Mouse (Mus musculus): Measurements from ENCODE around the gene Tmem59l. TPM values are rescaled to one million over a fixed set of nuclear protein-coding genes. Genes with fewer than 3 reads are reported as not detected.
A peak's percentile ranks its signal among the peaks of the same experiment; 100 is the strongest.

The Tmem59l gene
- total RNA-seq, 1 experiment from 2014 or later: 10.1 TPM

DNA sequence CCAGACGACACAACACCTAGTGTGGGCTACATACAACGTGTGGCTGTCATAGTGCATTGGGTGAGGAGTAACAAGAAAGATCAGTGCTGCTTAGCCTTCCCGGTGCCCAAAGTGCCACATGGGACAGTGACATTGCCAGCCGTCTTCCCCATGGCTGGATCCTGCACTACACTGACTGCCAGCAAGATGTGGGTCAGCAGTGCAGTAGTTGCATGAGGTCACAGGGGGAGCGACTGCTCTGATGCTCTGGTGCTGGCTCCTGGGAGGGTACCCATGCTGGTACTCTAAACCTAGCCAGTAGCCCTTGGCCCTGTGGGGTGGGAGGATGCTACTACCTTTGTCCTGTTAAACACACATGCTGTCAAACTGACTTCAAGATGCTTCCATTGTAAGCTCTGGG is 27.0 kb downstream of the Tmem59l start:
- DNase-seq: no peak

DNA sequence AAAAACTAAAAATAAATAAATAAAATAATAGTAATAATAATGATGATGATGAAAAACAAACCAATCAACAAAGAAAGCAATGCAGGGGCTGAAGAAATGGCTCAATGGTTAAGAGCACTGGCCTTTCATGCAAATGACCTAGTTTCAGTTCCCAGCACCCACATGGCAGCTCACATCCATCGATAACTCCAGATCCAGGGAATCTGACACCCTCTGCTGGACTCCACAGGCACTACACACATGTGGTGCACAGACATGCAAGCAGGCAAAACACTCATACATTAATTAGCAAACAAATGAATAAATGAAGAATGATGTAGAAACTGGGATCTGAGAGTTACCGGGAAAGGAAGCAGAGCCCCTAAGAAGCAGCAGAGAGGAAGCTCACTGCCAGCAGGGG is 27.5 kb downstream of the Tmem59l start:
- DNase-seq: no peak

DNA sequence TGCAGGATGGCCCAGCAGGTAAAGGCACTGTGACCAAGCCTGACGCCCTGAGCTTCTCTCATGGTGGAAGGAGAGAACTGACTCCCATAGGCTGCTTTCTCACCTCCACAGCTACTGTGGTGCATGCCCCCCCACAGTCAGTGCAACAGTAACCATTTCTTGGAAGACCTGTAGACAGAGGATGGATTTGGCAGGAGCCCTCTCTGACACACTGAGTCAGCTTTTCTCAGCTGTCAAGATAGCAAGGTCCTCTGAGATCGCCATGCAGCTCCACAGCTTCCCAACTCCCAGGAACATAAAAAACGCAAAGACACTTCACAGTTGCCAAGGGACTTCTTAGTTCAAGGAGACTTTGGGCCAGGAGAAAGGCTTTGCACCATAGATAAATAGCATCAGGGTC is 28.7 kb downstream of the Tmem59l start:
- no peak for DNase-seq

DNA sequence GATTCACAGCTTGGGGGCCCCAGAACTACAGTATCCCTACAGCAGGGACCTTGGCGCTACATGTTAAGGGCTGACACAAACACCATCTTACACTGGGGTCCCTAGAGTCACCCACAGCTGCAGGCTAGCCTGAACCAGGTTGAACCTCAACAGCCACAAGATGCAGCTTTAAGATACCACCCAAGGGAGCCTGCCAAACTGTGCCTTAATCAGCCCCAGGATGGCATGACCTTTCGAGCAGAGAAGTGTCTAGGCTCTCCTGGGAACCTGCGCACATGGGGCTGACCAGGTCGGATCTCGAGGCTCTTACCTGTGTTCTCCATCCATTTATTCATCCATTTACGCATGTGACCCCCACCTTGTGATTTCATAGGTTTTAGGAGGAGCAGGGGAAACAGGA is 29.3 kb downstream of the Tmem59l start:
- no peak for DNase-seq

DNA sequence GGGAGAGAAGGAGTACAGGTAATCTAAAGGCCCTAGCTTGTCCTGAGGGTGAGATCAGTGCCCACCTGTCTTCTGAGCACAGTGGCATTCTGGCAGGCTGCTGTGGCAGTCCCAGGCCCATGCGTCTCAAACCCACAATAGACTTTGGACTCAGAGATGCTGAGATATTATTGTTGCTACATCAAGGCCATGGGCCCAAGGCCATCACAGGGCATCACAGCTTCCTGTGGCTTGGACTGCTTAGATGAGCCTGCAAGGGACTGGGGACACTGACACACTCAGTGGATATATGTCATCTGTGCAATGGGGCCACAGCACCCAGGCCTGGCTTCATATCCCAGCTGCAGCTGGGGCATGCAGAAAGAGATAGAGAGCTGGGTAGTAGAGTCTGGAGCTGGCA is 30.2 kb downstream of the Tmem59l start:
- DNase-seq: peak; percentile 60

GRCm38 (mm10) chr8:70453852-70454251 is 33.3 kb downstream of the Tmem59l start:
- no peak for DNase-seq

GRCm38 (mm10) chr8:70452196-70452966 is 34.8 kb downstream of the Tmem59l start:
- DNase-seq: no peak

DNA sequence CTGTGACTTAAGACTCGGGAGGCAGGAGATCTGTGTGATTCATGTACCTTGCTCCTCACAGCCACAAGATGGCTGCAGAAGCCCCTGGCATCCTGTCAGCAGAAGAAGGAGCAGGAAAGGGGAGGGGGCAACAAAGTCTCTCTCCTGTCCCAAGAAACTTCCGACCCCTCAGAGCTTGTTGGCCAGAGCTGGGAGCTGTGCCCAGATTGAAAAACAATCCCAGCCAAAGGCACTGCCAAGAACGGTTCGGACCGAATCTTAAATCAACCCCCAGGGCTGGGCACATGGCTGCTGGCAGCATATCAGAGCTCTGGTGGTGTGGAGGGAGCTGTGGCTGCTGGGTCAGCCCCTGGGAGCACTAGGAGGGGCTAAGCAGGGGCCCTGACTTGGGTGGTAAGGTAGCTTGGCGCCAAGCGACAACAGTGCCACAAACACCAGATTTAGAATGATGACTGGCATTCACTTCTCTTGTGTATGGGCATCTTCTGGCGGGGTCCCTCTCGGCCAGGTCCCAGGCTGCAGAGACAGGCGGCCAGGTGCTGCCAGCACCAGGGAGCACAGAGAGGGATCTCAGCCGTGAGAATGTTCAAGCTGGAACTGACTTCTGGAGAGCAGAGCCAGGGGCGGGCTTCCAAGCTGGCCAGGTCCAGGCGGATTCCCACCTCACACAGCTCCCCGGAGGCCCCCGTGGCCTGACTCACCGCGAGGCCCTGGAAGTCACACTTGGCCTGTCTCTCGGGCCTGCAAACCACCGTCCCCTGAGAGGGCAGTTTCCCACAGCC is 39.3 kb downstream of the Tmem59l start:
- DNase-seq: peak; percentile 61

DNA sequence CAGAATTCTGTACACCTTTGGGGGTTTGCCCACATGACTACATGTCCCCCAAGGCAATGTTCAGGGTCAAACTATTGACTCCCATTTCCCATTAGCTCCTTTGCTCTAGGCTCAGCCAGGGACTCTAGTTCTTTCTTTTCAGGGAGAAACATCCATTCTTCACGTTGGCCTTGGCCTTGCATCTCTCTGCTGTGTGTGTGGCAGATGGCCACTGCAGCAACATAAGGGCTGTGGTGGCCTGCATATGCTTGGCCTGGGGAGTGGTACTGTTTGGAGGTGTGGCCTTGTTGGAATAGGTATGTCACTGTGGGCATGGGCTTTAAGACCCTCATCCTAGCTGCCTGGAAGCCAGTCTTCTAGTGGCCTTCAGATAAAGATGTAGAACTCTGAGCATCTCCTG is 41.2 kb downstream of the Tmem59l start:
- no peak for DNase-seq

DNA sequence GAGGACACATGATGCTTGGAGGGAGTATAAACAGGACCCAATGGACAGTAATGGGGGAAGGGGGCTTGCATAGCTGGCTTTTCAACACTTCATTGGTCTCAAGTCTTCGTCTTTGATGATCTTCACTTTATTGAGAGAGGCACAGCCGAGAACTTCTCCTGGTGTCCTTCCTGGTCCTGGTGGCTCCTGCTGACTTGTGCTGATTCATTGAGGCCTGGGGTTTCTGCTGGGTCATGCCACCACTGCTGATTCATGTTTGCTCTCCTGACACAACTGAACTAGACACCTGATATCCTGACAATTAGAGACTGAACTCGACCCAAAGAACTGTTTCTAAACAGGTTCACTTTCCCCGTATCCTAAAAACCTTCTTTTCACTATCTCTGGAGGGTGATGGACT is 43.8 kb downstream of the Tmem59l start:
- no peak for DNase-seq

GRCm38 (mm10) chr8:70441565-70441964 is 45.6 kb downstream of the Tmem59l start:
- no peak for DNase-seq

DNA sequence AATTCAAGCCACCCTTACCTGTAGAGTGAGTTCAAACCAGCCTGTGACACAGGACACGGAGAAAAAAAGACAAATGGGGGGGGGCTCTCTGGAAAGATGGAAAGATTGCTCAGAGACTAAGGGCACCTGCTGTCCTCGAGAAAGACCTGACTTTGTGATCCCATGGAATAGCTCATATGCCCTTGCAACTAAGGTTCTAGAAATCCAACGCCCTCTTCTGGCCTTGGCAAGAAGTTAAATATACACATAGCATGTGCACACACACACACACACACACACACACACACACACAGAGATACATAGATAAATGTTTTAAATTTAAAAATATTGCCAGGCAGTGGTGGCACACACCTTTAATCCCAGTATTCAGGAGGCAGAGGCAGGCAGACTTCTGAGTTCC is 46.9 kb downstream of the Tmem59l start:
- no peak for DNase-seq

DNA sequence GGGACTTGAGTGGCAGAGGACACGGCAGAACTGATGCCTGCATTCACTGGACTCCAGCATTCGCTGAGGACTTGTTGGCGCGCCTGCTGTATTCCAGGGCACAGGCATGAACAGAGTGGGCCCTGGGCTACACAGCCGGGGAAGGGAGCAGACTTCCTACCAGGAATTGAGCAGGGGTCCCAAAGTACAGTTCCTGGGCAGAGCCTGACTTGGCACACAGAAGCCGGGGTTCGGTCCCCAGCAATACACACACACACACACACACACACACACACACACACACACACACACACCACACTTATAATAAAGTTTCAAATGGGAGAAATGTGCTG is 47.3 kb downstream of the Tmem59l start:
- DNase-seq: no peak

DNA sequence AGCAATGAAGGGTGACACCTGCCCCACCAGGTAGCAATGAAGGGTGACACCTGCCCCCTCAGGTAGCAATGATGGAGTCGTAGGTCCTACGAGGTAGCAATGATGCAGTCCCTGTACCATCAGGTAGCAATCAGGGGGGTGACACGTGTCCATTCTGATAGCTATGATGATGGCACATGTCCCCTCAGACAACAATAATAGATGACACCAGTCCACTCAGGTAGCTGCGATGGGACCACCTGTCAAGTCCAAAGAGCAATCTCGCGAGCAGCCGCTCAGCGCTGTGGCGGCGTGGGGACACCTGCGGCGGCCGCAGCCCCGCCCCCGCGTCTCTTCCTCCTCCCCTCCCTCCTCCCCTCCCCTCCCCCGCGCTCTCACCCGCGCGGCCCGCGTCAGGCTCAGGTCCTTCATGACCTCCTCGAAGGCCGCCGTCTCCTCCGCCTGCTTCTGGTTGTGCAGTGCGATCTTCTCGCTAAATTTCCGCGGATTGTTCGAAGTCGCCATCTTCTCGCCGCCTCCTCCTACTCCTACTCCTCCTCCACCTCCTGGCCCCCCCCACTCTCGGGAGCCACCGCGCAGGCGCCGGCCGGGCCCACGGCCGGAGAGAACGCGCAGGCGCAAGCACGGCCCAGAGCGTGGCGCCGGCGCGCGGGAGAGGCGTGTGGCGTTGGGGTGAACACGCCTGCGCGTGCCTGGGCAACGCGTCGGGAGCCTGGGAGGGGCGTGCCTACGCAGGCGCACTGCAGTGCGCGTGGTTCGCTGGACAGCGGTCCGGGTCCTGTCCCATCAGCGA is 47.9 kb downstream of the Tmem59l start, which contains the start of gene Crtc1:
Gene Crtc1 (minus strand): TSS at position 525 of the 793 bp plus-strand sequence.
- DNase-seq: peak; percentile 98

GRCm38 (mm10) chr8:70438423-70438822 is 48.7 kb downstream of the Tmem59l start:
- DNase-seq: no peak

GRCm38 (mm10) chr8:70435156-70435555 is 52.0 kb downstream of the Tmem59l start:
- DNase-seq: no peak

Other genes starting within 250 kb of the Tmem59l start
- gene Homer3, start 204.5 kb downstream of the Tmem59l start, total RNA-seq (2021): 20.2 and 23.0 TPM in 2 replicates
- gene Ddx49, start 184.9 kb downstream of the Tmem59l start, total RNA-seq (2021): 50.1 and 64.7 TPM in 2 replicates
- 184 and 238 TPM in 2 replicates for gene Cope, start 184.8 kb downstream of the Tmem59l start, total RNA-seq (2021)
- 2.9 and 3.4 TPM in 2 replicates for gene Cers1, start 171.6 kb downstream of the Tmem59l start, total RNA-seq (2021)
- gene Gdf1, start 157.5 kb downstream of the Tmem59l start, total RNA-seq (2021): 2.0 TPM in 1 of 2 replicates, not detected in the other
- gene Upf1, start 134.1 kb downstream of the Tmem59l start, total RNA-seq (2021): 71.3 and 76.9 TPM in 2 replicates
- gene Comp, start 113.8 kb downstream of the Tmem59l start, total RNA-seq (2021): 0.27 TPM in 1 of 2 replicates, not detected in the other
- 23.9 and 28.8 TPM in 2 replicates for gene Crtc1, start 47.8 kb downstream of the Tmem59l start, total RNA-seq (2021)
- 22.3 and 24.9 TPM in 2 replicates for gene Klhl26, start 10.4 kb downstream of the Tmem59l start, total RNA-seq (2021)
- gene Crlf1, start 5.8 kb upstream of the Tmem59l start, total RNA-seq (2021): 0.18 TPM in 1 of 2 replicates, not detected in the other
- gene Rex1bd, start 19.4 kb upstream of the Tmem59l start, total RNA-seq (2021): 141 and 158 TPM in 2 replicates
- gene Uba52, start 23.4 kb upstream of the Tmem59l start, total RNA-seq (2021): 1,380 and 1,587 TPM in 2 replicates
- 361 and 404 TPM in 2 replicates for gene Fkbp8, start 40.4 kb upstream of the Tmem59l start, total RNA-seq (2021)
- 68.9 and 85.4 TPM in 2 replicates for gene Kxd1, start 40.6 kb upstream of the Tmem59l start, total RNA-seq (2021)
- gene Ell, start 52.1 kb upstream of the Tmem59l start, total RNA-seq (2021): 24.3 and 29.8 TPM in 2 replicates
- gene Isyna1, start 107.0 kb upstream of the Tmem59l start, total RNA-seq (2021): 89.7 and 101 TPM in 2 replicates
- gene Ssbp4, start 121.5 kb upstream of the Tmem59l start, total RNA-seq (2021): 82.0 and 88.2 TPM in 2 replicates
- 1.0 and 2.2 TPM in 2 replicates for gene Lrrc25, start 128.8 kb upstream of the Tmem59l start, total RNA-seq (2021)
- gene Gdf15, start 145.1 kb upstream of the Tmem59l start, total RNA-seq (2021): 2.2 and 5.7 TPM in 2 replicates
- gene Pgpep1, start 173.0 kb upstream of the Tmem59l start, total RNA-seq (2021): 98.1 and 129 TPM in 2 replicates
- 66.1 and 86.8 TPM in 2 replicates for gene Lsm4, start 185.9 kb upstream of the Tmem59l start, total RNA-seq (2021)
- 191 and 217 TPM in 2 replicates for gene Jund, start 211.6 kb upstream of the Tmem59l start, total RNA-seq (2021)
- gene Iqcn, start 216.1 kb upstream of the Tmem59l start, total RNA-seq (2021): 0.15 and 0.19 TPM in 2 replicates
- gene Gm3336, start 231.2 kb upstream of the Tmem59l start, total RNA-seq (2021): not detected in 2 replicates
- gene Pde4c, start 236.4 kb upstream of the Tmem59l start, total RNA-seq (2021): 0.55 and 1.3 TPM in 2 replicates